Mouse (Mus musculus): ENCODE measurements around the gene Cd3eap.

GRCm38 (mm10) chr7:19338596-19338995, 20.7 kb downstream of the Cd3eap start:
- TF ChIP-seq POLR2A (IDR thresholded peaks at IDR 0.05; ENCODE audit: low read depth, low read length) (no peak), CTCF (conservative IDR thresholded peaks at IDR 0.05; ENCODE audit: insufficient read depth, insufficient read length, low read depth, low read length) (no peak)
